Mouse (Mus musculus) olfactory bulb, adult 2 months (tissue): ENCODE measurements at regions not wholly inside any gene's neighbourhood (a gene's known extent, or its start where the extent isn't known, plus 50 kb on each side); places are given as distances from the start of the nearest gene placed in this dataset.

Source experiments
- CTCF ChIP-seq: fragments of 200-500 bp; IDR thresholded peaks from 2 replicates; pipeline ENCODE4 v1.5.1; 2012; ENCODE audit warnings: low read depth, mild to moderate bottlenecking, low read length, moderate library complexity; ENCODE audit not compliant: insufficient read depth
- POLR2A ChIP-seq: fragments of 200-500 bp; IDR thresholded peaks from 2 replicates; pipeline ENCODE4 v1.6.1; 2012; ENCODE audit warnings: mild to moderate bottlenecking, low read depth, low read length, moderate library complexity; ENCODE audit not compliant: insufficient read depth

DNA sequence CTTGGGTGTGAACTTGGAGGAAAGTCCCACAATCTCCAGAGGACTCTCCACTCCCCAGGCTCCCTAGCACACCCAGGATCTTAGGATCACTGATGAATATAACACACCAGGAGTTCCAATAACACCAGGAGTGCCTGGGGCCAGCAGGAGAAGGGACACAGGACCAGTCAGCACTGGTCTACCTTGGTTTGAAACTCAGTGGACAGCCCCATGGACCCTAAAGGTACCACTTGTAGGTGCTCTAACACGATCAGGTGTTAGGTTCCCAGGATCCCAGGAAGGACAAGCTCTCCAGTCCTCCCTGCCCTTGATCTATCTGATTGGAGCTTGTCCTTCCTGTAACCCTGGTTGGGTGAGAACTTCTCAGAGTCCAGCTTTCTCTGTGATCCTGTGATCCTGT, 554.6 kb downstream of the Sema5a start:
- TF ChIP-seq CTCF (no peak), POLR2A (no peak)
